Mouse (Mus musculus): ENCODE measurements around the gene Nhp2. TPM values are rescaled to one million over a fixed set of nuclear protein-coding genes. Genes with fewer than 3 reads are reported as not detected.
"Not testable (repeated sequence)": the region's sequence is repeated elsewhere in the genome, so short reads cannot be mapped to it uniquely, and the experiment has no call there.

The Nhp2 gene
- total and polyA plus RNA-seq, 3 experiments: 48.3 to 79.4 (median 76.3) TPM

DNA sequence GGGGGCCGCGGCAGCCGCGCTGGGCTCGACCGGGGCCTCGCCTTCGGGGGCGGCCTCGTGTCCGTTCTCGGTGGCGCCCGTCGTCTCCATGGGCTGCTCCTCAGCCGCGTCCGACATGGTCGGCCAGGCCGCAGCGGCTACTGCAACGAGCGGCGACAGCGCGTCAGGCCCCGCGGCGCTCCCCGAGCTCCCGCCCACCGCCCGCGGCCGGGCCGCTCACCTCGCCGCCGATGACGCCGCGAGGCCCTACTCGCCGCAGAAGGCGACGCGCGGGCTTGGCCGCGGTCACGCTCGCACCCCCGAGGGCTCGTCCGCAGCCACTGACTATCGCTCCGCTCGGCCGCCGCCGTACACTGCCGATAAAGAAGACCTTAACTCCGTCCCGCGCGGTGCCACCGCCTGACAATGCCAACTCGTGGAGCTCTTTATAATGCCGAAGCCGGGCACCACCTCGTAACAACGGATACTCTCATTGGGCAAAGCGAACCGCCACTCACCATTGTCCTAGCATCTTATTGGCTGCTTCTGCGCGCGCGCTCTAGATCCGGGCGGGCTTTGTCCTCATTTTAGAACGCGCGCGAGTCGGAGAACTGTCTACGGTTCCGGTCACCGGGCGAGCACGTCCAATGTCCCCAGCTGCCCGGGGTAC lies 13.0 kb upstream of the Nhp2 start, which contains the start of gene Hnrnpab:
TSS of gene Hnrnpab (minus strand) at position 401 of the 649 bp plus-strand sequence.
- peak; percentile 98 for DNase-seq

DNA sequence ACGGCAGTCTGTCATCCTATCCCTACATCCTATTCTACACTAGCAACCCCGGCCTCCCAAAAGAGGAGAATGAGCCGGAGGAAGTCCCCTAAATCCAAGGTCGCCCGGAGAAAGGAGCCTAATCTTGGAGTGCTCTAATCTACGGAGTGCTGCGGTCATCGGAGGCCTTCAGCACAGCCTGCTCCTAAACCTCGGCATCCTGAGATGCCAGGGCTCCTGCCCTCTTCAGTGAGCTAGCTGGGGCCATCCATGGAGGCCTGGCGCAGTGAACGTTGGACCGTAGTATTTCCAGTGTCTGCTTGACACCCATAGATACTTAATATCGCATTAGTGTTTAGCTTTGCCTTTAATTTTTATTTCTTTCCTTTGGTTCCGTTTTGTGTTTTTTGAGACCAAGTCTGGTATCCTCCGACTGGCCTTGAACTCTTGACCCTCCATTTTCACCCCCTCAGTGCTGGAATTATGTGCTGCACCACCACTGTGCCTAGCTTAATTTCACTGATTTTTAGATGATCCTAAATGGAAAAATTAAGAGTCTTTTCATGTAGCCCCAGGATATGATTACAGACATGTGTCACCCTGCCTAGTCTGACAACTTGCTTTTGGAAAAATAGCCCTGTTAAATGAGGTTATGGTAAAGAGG lies 12.3 kb upstream of the Nhp2 start:
- DNase-seq: no peak

DNA sequence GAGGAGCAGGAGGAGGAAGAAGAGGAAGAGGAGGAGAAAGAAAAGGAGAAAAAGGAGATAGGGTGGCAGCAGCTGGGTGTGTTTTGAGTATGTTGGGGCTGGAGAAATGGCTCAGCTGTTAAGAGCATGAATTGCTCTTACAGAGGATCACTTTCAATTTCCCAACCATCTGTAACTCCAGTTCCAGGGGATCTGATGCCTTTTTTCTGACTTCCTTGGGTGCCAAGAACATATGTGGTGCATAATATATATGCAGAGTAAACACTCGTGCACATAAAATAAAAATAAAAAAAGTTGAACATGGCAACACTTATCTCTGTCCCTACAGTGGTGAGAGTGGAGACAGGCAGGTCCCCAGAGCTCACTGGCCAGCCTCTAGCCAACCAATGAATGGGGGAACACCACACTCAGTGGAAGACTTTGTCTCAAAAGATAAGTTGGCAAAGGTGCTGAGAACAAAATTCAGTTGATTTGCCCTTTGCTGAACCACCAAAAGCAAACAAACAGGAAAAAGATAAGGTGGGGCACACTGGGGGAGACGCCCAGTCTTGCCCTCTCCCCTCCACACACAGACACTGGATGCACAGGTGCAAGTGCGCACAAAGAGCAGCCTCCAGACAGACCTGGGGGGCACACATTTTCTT lies 10.1 kb upstream of the Nhp2 start:
- DNase-seq: no peak

DNA sequence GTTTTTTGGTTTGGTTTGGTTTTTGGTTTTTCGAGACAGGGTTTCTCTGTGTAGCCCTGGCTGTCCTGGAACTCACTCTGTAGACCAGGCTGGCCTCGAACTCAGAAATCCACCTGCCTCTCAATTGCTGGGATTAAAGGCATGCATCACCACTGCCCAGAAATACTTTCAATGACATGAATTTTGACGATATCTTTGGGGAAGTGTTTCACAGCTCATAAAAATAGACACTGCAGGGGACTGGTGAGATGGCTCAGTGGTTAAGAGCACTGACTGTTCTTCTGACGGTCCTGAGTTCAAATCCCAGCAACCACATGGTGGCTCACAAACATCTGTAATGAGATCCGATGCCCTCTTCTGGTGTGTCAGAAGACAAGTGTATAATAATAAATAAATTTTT lies 9.6 kb upstream of the Nhp2 start:
- not testable (repeated sequence) for DNase-seq

DNA sequence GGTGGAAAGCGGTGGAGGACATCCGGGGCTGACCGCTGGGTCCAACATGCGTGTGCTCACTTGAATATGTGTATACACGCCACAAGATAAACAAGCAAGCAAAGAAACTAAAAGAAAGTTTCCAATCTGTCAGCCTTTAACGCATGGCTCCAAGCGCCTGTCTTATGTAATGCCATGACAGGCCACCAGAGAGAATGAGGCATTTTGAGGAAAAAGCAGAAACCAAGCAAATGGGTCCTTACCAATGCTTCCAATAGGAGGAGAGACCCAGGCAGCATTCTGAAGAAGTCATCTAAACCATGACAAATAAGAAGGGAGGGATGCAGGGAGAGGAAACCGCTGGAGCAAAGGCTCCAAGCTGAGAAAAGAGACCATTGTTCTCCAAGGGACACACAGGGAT lies 5.3 kb upstream of the Nhp2 start:
- no peak for DNase-seq

DNA sequence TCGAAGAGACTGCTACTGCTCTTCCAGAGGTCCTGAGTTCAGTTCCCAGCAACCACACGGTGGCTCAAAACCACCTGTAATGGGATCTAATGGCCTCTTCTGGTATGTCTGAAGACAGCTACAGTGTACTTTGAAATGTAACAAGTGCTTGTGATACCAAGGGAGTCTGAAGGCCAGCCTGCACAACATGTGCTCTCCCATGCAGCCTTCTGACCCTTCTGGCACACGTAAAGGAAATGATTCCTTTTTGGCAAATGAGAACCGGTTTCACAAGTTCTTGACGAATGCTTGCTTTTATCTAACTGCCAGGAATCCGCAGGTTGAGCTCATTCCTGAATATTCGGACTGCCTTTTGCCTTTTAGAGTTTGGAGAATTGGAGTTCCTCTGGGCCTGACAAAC lies 4.4 kb upstream of the Nhp2 start:
- no peak for DNase-seq

DNA sequence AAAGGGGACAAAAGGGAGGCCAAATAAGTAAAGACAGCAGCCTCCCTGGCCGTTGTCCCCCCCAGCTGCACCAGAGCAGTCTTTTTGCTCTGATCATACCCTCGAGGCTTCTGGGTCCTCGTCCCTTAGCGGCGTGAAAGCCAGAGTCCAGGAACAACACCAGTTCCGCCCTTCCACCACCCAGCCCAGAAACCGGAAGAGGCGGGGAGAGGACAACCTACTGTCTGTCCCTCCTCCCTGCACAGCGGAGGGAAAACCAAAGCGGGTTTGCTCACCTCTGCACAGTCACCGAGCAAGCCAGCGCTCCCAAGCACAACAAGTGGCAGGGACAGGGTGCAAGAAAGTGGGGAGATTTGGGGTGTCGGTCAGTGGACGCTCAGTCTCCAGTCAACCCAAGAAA lies 3.9 kb upstream of the Nhp2 start:
- DNase-seq: peak; percentile 89

DNA sequence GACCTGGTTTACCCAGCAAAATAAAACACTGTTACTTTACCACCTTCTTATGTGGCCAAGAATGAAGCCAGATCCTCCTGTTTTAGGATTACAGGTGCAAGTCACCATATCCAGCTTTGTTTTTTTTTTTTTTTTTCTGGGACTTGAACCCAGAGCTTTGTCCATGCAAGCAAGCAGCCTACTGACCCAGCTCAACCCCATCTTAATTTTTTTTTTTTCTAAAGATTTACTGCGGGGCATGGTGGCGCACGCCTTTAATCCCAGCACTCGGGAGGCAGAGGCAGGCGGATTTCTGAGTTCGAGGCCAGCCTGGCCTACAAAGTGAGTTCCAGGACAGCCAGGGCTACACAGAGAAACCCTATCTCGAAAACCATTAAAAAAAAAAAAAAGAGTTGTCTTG lies 3.4 kb upstream of the Nhp2 start:
- not testable (repeated sequence) for DNase-seq

DNA sequence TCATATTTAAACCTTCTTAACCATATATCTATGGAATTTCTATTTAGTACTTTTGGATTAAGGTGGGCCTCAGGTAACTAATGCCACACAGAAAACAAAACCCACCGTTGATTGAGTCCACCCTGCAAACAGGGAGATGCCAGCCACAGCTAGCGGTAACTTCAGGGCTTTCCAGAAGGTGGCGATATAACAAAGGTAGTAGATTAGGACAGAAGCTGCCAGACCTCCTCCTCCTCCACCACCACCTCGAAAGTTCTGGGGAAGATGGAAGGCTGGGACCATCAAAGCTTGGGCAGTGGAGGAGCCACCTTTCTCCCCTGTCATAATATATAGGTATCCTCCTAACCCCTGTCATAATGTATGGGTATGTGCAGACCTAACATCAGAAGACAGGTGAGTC lies 1.8 kb upstream of the Nhp2 start:
- DNase-seq: peak; percentile 73

DNA sequence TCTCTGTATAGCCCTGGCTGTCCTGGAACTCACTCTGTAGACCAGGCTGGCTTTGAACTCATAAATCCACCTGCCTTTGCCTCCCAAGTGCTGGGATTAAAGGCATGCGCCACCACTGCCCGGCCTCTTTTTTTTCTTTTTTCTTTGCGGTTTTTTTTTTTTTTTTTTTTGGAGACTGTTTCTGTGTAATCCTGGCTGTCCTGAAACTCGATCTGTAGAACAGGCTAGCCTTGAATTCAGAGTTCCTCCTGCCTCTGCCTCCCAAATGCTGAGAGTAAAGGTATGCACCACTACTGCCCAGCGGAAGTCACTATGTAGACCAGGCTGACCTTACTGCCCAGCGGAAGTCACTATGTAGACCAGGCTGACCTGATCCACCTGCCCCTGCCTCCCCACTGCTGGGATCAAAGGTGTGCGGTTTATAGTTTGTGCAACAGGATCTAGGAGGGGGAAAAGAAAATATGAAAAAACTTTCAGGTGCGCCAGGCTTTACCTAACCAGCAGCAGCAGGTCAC lies 584 bp upstream of the Nhp2 start:
- DNase-seq: no peak

DNA sequence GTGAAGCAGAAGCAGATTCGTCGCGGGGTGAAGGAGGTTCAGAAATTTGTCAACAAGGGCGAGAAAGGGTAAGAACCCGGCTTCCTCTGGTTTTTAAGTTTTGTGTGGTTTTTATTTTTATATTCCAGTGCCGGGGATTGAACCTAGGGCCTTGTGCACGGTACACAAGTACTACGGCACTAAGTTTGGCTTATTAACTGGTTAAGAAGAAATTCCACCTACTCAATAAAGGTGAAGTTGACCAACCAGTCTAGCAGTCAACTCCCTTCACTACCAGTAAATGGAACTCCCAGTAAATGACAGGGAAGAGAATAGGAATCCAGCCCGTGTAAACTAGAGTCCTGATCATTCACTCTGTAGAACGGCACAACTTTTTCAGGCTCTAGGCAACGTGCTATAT lies 549 bp downstream of the Nhp2 start:
- no peak for DNase-seq

DNA sequence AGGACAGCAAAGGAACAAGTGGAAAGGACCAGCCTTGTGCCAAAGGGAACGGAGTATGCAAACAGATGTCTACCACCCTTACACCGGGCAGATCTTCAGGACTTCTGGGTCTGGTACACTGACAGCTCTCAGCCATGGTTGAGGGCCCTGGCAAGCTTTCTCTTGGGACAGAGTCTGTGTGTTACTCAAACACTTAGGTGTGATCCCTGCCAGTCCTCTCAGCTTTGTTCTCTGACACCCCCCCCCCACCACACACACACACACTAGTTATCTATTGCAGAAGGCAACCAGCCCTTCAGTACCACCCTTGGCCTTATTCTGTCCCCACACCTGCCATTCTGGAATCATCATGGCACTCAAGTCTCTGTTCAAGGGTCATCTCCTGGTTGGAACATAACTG lies 2.2 kb downstream of the Nhp2 start:
- DNase-seq: no peak

DNA sequence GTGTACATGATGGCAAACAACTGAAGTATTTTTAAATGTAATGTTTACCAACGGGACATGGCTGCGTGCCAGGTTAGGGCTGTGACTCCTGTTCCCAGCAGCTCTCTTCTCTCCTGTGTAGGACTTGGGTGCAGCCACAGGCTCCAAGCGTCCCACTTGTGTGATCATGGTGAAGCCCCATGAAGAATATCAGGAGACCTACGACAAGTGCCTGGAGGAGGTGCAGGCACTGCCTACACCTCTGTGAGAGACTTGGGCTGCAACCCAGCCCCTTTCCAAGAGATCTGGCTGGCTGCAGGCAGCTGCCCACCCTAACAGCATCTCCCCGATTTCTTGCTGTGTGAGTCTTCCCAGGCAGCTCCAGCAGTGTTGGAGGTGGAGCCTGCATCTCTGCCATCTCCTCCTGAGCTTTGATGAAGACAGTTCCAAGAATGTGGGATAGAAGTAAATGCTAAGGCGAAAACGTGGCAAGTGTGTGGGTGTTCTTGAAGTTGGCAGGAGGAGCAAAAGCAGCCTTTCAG lies 3.5 kb downstream of the Nhp2 start:
- no peak for DNase-seq

DNA sequence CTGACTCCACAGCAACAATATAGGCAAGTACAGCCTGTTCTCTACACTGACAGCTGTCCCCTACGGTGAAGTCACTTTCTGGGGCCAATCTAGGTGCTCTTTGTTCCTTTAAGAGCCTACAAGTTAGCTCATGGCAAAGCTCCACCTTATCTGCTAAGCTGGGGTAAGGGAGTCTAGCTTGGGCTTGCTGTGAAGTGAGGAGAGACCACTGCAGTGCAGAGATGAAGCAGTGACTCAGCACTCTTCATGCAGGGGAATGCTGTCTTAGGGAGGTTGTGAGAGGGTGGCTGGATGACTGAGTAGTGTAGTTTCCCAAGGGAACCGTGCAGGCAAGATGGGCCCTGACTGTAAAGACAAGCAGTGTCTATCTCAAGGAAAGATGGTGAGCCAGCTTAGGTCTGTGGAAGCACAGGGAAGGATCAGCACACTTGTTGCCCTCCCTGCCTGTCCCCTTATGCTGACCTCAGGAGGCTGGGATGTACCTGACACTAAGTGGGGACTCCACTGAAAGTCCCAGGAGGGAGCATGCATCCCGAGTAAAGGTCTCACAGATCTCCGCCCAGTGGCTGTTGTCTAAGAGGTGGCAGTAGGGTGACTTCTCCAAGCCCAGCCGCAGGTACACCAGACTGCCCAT lies 5.8 kb downstream of the Nhp2 start:
- DNase-seq: no peak

DNA sequence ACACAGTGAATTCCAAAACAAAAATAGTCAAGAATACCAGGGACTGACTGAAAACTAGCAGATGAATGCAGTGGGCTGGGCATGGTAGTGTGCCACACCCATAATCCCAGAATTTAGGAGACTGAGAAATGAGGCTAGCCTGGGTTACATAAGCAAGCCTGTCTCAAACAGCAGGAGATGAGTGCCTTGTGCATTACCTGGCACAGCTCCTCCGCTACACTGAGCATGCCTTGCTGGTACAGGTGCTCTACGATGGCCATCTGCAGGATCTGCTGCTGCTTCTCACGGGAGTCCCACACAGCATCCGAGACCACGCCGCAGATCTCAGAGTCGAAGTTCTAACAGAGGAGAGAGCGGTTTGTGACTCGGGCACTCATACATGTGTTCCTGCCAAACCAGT lies 7.9 kb downstream of the Nhp2 start:
- no peak for DNase-seq

DNA sequence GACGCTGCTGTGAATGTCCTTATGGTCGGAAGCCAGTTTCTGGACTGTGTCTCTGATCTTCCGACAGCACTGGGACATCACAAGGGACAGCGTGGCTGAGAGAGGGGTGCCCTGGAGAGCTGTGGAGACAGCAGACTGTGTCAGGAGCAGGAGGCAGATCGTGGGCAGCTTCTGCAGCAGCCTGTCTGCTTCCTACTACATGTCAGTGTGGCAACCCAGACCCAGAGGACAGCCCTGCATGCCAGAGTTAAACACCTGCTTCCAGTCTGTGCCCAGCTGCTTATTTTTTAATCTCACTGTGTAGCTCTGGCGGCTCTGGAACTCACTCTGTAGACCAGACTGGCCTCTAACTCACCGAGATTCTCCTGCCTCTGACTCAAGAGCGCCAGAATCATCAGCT lies 8.4 kb downstream of the Nhp2 start:
- DNase-seq: no peak

DNA sequence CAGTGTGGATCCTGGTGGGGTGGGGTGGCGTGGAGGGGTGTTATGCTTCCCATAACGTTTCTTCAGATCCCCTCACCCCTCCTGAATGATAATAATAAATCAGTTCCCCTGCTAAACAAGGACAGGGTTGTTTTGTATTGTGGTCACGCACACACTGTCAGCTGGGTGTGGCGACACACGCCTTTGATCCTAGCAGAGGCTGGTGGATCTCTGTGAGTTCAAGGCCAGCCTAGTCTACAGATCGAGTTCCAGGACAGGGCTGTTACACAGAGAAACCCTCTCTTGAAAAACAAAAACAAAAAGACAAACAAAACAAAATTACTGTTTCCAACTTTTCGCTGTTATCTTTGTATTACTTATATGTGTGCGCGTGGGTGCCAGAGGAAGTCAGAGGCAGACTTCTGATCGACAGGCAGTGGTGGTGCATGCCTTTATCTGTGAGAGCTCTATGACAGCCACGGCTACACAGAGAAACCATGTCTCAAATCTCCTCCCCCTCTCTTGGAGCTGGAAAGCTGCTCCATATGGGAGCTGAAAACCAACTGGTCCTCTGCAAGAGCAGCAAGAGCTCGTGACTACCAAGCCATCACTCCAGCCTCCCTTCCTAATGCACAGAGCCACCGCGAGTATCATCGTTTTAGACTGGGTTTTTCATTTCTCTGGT lies 10.2 kb downstream of the Nhp2 start:
- peak; percentile 54 for DNase-seq

DNA sequence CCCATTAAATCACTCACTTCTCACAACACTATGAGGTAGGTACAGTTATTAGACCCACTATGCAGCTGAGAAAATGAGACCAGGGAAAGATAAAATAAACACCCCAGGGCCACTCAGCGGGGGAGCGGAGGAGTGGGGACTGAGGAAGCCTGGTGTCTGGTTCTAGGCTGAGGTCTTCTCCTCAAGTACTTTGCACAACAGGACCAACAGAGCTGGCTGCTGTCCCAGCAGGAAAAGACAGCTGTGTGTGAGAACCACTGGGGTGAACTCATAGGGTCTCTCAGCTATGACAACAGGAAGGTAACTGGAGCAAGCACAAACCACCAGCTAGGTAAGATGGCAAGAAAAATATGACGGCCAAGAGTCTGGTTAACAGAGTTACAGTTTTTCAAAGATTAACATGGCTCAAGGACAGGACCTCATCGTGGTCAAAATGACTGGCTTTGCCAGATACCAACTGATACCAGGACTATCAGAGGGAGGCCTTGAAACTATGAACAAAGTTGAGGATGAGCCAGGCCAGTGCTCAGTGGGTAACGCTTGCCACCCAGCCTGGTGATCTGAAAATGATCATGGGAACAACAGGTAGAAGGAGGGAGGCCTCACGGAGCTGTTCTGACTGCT lies 12.7 kb downstream of the Nhp2 start:
- DNase-seq: peak; percentile 62

DNA sequence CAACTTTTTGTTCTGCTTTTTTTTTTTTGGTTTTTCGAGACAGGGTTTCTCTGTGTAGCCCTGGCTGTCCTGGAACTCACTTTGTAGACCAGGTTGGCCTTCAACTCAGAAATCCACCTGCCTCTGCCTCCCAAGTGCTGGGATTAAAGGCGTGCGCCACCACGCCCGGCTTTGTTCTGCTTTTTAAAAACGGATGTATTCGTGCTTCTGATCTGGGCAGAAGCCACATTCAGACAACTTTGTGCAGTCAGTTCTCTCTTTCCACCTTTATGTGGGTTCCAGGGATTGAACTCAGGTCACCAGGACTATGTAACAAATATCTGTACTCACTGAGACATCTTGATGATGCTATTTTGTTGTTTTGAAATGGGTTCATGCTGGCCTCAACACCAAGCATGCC lies 13.7 kb downstream of the Nhp2 start:
- DNase-seq: not testable (repeated sequence)

DNA sequence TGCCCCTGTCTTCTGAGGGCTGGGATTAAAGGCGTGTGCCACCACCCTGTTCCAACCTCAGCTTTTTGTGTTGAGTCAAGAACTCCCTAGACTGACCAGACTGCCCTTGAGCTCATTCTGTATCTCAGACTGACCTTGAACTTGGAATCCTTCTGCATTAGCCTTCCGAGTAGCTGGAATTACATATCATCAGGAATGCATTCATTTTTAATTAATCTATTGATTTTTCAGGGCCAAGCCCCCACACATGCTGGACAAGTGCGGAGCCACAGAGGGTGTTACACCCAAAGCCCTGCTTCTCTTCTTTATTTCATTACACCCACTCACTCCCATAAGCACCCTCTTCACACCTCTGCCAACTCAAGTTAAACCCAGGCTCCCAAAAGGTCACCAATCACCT lies 14.2 kb downstream of the Nhp2 start:
- no peak for DNase-seq

DNA sequence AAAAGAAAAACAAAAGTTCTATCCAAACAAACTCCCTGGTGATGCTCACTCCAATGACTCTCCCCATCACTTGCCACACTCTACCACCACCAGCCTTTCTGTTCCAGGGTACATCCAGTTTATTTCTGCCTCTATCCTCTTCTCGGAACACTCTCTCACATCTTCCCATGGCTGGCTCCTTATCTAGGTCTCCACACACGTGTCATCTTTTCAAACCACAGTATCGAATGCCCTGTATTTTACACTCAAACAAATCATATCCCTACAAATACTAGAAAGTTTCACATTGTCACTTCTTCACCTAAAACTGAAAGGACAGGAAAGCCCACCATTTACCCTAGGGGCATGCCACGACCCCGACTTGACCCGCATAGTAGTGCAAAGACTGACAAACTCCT lies 15.6 kb downstream of the Nhp2 start:
- DNase-seq: no peak

Data from adrenal gland, adult 2 months (tissue).